Mouse (Mus musculus) liver (tissue): Measurements from ENCODE around the gene Ptprd.

Experiments
- DNase-seq: peaks from one replicate; pipeline ENCODE4 v3.0.0-alpha.2; 2020; ENCODE audit warnings: mixed read lengths

The Ptprd gene

DNA sequence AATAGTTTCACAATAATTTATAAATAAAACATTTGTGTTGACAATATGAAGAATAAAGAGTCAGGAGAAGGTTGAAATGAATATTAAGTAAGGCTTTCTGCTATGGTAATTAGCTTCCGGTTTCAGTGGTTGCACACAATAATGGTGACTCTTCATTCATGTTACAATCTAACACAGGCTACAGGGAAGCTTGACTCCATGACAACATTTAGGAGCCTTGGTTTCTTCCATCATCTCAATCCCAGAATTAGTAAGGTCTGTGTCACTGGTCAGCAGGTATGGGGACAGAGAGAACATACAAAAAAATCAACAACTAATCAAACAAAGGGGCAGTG, 1921.3 kb downstream of the Ptprd start:
- no peak for DNase-seq

GRCm38 (mm10) chr4:76289612-76290483, 1921.9 kb downstream of the Ptprd start:
- no peak for DNase-seq

GRCm38 (mm10) chr4:76286016-76286415, 1925.7 kb downstream of the Ptprd start:
- no peak for DNase-seq

DNA sequence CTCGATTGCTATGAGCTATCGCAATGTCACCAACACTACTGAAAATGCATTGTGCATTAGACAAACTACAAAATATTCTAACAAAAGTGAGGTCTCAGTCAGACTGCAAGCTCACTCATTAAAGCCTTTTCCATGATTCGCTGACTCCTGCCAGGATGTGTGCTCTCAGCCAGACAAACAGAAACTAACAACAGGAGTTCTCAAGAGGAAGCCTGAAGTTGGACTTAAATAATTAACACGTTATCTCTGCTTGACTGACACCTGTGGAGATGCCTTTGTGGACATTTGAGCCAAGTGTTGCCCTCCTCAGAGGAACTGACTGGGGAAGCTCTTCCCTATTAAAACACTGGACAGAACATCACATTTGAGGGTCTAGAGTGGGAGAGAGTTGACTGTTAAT, 1928.9 kb downstream of the Ptprd start:
- no peak for DNase-seq

- no peak for DNase-seq
Measured at GRCm38 (mm10) chr4:76262727-76263126, 1949.0 kb downstream of the Ptprd start.

GRCm38 (mm10) chr4:76260686-76261085, 1951.1 kb downstream of the Ptprd start:
- no peak for DNase-seq

DNA sequence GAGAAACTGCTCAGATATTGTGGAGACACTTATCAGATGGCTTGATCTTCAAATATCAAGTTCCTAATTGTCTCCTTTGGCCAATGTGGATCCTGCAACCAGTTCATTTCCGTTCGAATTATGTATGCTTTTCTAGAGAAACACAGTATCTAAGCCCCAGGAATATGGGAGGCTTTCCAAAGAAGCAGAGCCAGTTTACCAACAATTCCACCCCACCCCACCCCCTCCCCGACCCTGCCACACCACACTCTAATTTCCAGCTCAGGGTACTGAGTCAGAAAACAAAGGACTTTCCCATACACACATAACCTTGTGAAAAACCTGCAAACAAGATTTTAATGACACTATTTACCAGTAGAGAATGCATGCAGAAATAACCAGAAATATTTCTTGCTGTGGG, 1951.5 kb downstream of the Ptprd start:
- DNase-seq, result no peak

DNA sequence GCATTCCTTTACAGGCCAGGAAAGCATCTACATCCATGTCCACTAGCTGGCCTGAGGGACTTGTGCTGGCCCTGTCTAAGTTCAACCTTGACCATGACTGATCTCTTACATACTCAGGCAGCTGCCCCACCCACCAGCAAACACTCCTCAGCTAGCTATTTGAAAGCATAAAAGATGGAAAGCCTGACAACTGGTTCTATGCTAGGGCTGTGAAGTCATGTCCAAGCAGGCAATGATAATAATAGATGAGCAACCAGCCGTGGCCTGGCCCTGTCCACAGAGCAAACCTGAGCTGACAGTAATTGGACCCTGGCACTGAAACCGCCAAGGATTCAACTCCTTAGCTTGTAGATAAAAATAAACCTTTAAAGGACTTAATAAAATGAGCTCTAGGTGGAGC, 1952.1 kb downstream of the Ptprd start:
- DNase-seq, result no peak

DNA sequence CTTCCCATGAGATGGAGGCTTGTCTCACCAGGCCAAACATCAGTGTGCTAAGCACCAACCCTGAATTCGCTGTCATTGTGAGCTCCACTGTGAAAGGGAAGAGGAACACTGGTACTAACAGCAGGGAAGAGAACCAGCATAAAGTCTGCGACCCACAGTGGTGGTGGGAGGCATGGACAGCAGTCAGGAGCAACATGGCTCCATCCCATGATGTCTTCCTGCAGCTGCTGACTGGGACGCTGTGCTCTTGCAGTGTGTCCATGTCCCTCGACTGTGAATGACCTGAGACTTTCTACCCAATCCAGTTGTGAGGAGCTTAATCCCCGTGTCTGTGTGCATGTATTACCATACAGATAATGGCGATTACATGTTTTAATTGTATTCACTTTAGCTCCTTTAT, 1967.4 kb downstream of the Ptprd start:
- DNase-seq, result no peak

GRCm38 (mm10) chr4:76241542-76241941, 1970.2 kb downstream of the Ptprd start:
- no peak for DNase-seq

- no peak for DNase-seq
Measured at GRCm38 (mm10) chr4:76241140-76241539, 1970.6 kb downstream of the Ptprd start.

DNA sequence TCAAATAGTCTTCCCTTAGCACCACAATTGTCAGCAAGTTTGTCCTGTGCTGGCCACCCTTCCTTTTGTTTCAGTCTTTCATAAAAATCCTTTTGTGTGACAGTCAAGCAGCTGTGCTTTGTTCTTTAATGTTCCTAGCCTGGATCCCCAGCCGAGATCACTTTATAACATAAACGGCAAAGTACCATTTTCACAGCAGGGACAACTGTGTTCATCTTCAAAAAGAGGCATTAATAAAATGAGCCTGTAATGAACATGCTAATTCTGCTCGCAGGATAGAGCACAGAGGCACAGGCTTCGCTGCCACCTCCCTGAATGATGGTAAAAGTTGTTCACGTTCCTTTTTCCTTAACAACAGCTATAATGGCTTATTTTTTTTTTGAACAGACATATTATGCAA, 1972.7 kb downstream of the Ptprd start:
- DNase-seq, result no peak

DNA sequence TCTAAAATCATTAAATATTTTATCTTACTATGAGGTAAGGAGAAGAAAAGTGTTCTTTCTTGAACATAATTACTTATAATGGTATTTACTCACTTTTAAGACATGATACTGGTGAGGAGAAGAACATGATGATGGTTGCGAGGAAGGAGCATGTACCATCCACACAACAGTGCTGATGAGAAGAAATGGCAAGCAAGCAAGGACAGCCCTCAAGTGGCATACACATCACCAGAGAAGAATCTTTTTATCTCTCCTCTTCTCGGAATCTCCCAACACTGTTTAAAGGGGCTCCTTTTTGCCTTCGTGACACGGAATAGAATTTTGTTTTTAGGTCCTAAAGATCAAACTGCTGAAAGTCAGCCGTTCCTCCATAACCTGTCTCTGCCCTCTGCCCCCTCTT, 1973.2 kb downstream of the Ptprd start:
- no peak for DNase-seq

DNA sequence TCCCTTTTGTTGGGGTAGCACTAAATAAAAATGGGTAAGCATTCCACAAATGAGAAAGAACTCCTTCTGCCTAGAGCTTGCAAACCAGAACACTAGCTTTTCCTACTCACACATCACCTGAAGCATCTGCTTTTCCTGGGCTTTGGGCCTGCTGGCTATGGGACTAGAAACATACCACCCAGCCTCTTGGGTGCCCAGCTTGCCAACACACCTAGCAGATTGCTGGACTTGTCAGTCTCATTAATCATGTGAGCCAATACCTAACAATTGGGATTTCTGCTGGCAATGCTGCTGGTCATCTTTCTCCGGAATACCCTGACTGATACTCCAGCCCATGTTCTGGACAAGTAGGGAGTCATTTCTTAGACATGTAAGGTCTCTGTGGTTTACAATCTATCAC, 1973.9 kb downstream of the Ptprd start:
- DNase-seq, result no peak

DNA sequence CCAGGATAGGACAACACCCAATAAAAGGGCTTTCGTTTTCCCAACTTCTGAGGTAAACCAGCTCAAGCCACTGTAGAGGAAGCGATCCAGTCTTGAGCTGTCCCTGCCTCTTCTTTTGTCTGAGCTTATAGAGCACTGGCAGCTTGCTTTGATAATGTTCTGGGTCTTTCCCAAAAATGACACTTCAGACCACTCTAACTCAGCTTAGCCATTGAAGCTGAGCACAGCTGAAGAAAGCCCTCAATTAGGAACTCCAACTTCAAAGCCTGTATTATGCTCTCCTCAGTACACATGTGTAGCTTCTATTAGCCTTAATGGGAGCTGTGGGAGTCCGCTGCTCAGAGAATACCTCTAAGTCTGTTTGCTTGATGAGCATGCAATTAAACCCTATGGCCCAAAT, 1988.0 kb downstream of the Ptprd start:
- no peak for DNase-seq

GRCm38 (mm10) chr4:76222520-76222919, 1989.2 kb downstream of the Ptprd start:
- DNase-seq, result no peak

DNA sequence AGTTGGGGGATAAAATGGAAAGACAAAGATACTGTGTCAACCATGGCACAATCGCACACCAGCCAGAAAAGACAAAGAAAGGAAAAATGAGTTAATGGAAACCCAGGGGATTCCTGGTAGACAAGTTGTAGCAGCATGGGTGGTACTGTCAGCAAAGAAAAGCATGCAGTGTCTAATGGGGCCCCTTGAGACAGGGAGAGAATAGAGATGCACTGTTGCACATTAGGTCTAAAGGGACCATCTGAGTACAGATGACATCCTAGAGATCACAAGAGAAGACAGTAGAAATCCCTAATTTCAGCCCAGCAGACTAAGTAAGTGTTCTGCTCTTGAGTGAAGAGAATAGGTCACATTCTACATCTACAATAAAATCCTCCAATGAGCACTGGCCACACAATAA, 1993.7 kb downstream of the Ptprd start:
- DNase-seq, result no peak

DNA sequence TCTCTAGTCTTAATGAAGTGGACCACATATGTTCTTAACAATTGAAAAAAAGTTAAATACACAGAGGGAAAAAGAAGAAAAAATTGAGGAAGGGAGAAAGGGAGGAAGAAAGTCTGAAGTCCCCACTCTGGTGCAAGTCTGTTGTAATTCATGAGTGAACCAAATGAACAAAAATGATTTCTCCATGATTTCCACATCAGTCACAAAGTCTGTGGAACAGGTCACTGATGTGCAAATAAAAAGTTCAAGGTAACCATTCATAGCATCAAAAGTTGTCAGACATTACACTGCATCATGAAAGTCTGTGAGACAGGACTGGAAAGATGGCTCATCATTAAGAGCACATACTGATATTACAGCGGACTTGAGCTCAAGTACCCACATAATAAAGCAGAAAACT, 1996.6 kb downstream of the Ptprd start:
- no peak for DNase-seq

- DNase-seq, result no peak
Measured at GRCm38 (mm10) chr4:76199321-76199720, 2012.4 kb downstream of the Ptprd start.

- no peak for DNase-seq
Measured at GRCm38 (mm10) chr4:76194762-76195161, 2017.0 kb downstream of the Ptprd start.

GRCm38 (mm10) chr4:76193496-76193895, 2018.3 kb downstream of the Ptprd start:
- DNase-seq, result no peak

GRCm38 (mm10) chr4:76192031-76192430, 2019.7 kb downstream of the Ptprd start:
- DNase-seq, result no peak

GRCm38 (mm10) chr4:76190788-76191187, 2021.0 kb downstream of the Ptprd start:
- no peak for DNase-seq

DNA sequence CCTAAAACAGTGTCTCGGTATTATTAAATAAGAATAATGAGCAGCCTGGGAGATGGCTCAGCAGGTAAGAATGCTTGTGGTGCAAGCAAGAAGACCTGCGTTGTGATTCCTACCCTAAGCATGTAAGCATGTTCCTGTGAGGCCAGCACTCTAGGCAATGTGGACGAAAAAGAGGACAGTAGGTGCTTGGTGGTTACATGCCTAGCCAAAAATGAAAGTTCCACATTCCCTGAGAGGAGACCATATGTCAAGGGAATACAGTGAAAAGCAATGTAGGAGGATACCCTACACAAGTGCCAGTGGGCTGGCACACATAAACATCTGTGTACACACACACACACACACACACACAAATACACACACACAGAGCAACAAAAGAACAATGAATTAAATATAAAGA, 2028.7 kb downstream of the Ptprd start:
- no peak for DNase-seq

GRCm38 (mm10) chr4:76179497-76179896, 2032.3 kb downstream of the Ptprd start:
- DNase-seq, result no peak
